Mouse (Mus musculus) hindbrain, embryonic 13.5 days (tissue): Measurements from ENCODE around the gene Fkbp15. TPM values are rescaled to one million over a fixed set of nuclear protein-coding genes. Genes with fewer than 3 reads are reported as not detected.

ENCODE experiments used
- ATAC-seq: fragments of 200-750 bp; cut with Nextera tagmentation; 2 replicates; pipeline ENCODE4 v1.8.0; 2017; ENCODE audit warnings: moderate TSS enrichment; ENCODE audit not compliant: low FRiP score
- H3K27ac ChIP-seq: fragments of 300-500 bp; sonication (generic); 2 replicates; pipeline ENCODE4 v1.5.1; 2015; ENCODE audit warnings: inconsistent platforms, mild to moderate bottlenecking, moderate library complexity
- H3K27me3 ChIP-seq: fragments of 300-500 bp; sonication (generic); 2 replicates; pipeline ENCODE4 v1.6.1; 2015; ENCODE audit warnings: mild to moderate bottlenecking, inconsistent platforms
- H3K36me3 ChIP-seq: fragments of 300-500 bp; sonication (generic); 2 replicates; pipeline ENCODE4 v1.6.1; 2015; ENCODE audit warnings: mild to moderate bottlenecking, inconsistent platforms
- H3K4me1 ChIP-seq: fragments of 300-500 bp; sonication (generic); replicated peaks from 2 replicates; pipeline ENCODE4 v1.6.1; 2015; ENCODE audit warnings: inconsistent platforms
- H3K4me2 ChIP-seq: fragments of 300-500 bp; sonication (generic); 2 replicates; pipeline ENCODE4 v1.6.1; 2015; ENCODE audit warnings: inconsistent platforms, mild to moderate bottlenecking, moderate library complexity
- H3K4me3 ChIP-seq: fragments of 300-500 bp; sonication (generic); 2 replicates; pipeline ENCODE4 v1.5.1; 2015; ENCODE audit warnings: mild to moderate bottlenecking, inconsistent platforms
- H3K9ac ChIP-seq: fragments of 300-500 bp; sonication (generic); 2 replicates; pipeline ENCODE4 v1.6.1; 2015; ENCODE audit warnings: mild to moderate bottlenecking, inconsistent platforms
- H3K9me3 ChIP-seq: fragments of 300-500 bp; sonication (generic); 2 replicates; pipeline ENCODE4 v1.6.1; 2016; ENCODE audit warnings: inconsistent platforms
- WGBS: fragments of 180-500 bp; shearing (Covaris S2); methylation state at CpG from one replicate; pipeline ENCODE4 v1.1.7; 2015; 5-methylcytosine and 5-hydroxymethylcytosine counted together
- polyA plus RNA-seq: library from polyadenylated mRNA; unstranded; fragments of >200 nt; fragmentation: Nextera tagmentation; extraction: Ambion mirVana; gene quantifications from 2 replicates; pipeline ENCODE4 v1.2.1, GENCODE M21; 2015

Fkbp15 gene
- polyA plus RNA-seq, 1 experiment from 2014 or later: 22.9 TPM

GRCm38 (mm10) chr4:62389592-62390512 is 29.5 kb upstream of the Fkbp15 start:
- Histone ChIP-seq H3K36me3 (peaks cover 63% of the 10 kb centered on the region), H3K4me3 (no peak overlapping the region)
- WGBS: 90% methylated on average over 5 of the region's 5 CpGs

GRCm38 (mm10) chr4:62385439-62385838 is 25.1 kb upstream of the Fkbp15 start:
- Histone ChIP-seq H3K4me1 (no peaks in the 10 kb centered on the region), H3K27me3 (no peaks in the 10 kb centered on the region), H3K9me3 (no peaks in the 10 kb centered on the region), H3K4me3 (no peak overlapping the region), H3K36me3 (peaks cover 45% of the 10 kb centered on the region), H3K27ac (no peak overlapping the region), H3K4me2 (no peak overlapping the region), H3K9ac (no peak overlapping the region)
- no peak for ATAC-seq
- 93% methylated on average over 7 of the region's 7 CpGs for WGBS

More at GRCm38 (mm10) chr4:62389592-62390512, 29.5 kb upstream of the Fkbp15 start:
- Histone ChIP-seq H3K9ac (no peak overlapping the region), H3K27me3 (no peaks in the 10 kb centered on the region), H3K27ac (no peak overlapping the region), H3K4me1 (no peaks in the 10 kb centered on the region), H3K9me3 (no peaks in the 10 kb centered on the region), H3K4me2 (no peak overlapping the region)
- ATAC-seq: no peak

GRCm38 (mm10) chr4:62384159-62384558 is 23.8 kb upstream of the Fkbp15 start:
- H3K27ac ChIP-seq: no peak overlapping the region
- no peak for ATAC-seq
- no peak overlapping the region for H3K4me3 ChIP-seq
- no peak overlapping the region for H3K4me2 ChIP-seq
- peaks cover 34% of the 10 kb centered on the region for H3K36me3 ChIP-seq
- WGBS: 100% methylated on average over 1 of the region's 1 CpGs
- H3K9me3 ChIP-seq: no peaks in the 10 kb centered on the region
- H3K4me1 ChIP-seq: no peaks in the 10 kb centered on the region
- no peaks in the 10 kb centered on the region for H3K27me3 ChIP-seq
- H3K9ac ChIP-seq: no peak overlapping the region

- 0 out of 2 replicates have a peak, but pooled peaks cover under 1% of the 10 kb centered on the region for H3K4me1 ChIP-seq
- H3K9me3 ChIP-seq: no peaks in the 10 kb centered on the region
- H3K27me3 ChIP-seq: no peaks in the 10 kb centered on the region
- WGBS: 86% methylated on average over 7 of the region's 7 CpGs
- no peak for ATAC-seq
- no peak overlapping the region for H3K9ac ChIP-seq
- H3K4me3 ChIP-seq: no peak overlapping the region
- peaks cover 30% of the 10 kb centered on the region for H3K36me3 ChIP-seq
- H3K4me2 ChIP-seq: no peak overlapping the region
- no peak overlapping the region for H3K27ac ChIP-seq
These were observed 23.4 kb upstream of the Fkbp15 start for GRCm38 (mm10) chr4:62383752-62384151.

GRCm38 (mm10) chr4:62383207-62383606 is 22.9 kb upstream of the Fkbp15 start:
- Histone ChIP-seq H3K4me2 (no peak overlapping the region), H3K36me3 (peaks cover 24% of the 10 kb centered on the region), H3K27me3 (no peaks in the 10 kb centered on the region), H3K9ac (no peak overlapping the region), H3K27ac (no peak overlapping the region), H3K4me3 (no peak overlapping the region), H3K9me3 (no peaks in the 10 kb centered on the region), H3K4me1 (0 out of 2 replicates have a peak, but pooled peaks cover 3% of the 10 kb centered on the region)
- 95% methylated on average over 6 of the region's 6 CpGs for WGBS
- no peak for ATAC-seq

GRCm38 (mm10) chr4:62379724-62380381 is 19.5 kb upstream of the Fkbp15 start:
- H3K27ac ChIP-seq: no peak overlapping the region
- no peaks in the 10 kb centered on the region for H3K9me3 ChIP-seq
- H3K36me3 ChIP-seq: peaks cover 7% of the 10 kb centered on the region
- H3K4me3 ChIP-seq: no peak overlapping the region
- H3K27me3 ChIP-seq: no peaks in the 10 kb centered on the region
- WGBS: 92% methylated on average over 9 of the region's 9 CpGs
- no peak for ATAC-seq
- 0 out of 2 replicates have a peak, but pooled peaks cover 3% of the 10 kb centered on the region for H3K4me1 ChIP-seq
- no peak overlapping the region for H3K4me2 ChIP-seq
- no peak overlapping the region for H3K9ac ChIP-seq

- H3K27ac ChIP-seq: no peak overlapping the region
- no peak overlapping the region for H3K9ac ChIP-seq
- H3K27me3 ChIP-seq: no peaks in the 10 kb centered on the region
- H3K36me3 ChIP-seq: no peaks in the 10 kb centered on the region
- no peaks in the 10 kb centered on the region for H3K9me3 ChIP-seq
- H3K4me2 ChIP-seq: no peak overlapping the region
- H3K4me3 ChIP-seq: no peak overlapping the region
- 0 out of 2 replicates have a peak, but pooled peaks cover 3% of the 10 kb centered on the region for H3K4me1 ChIP-seq
- 95% methylated on average over 2 of the region's 2 CpGs for WGBS
- ATAC-seq: no peak
These were observed 15.8 kb upstream of the Fkbp15 start for GRCm38 (mm10) chr4:62376123-62376522.

GRCm38 (mm10) chr4:62374342-62374741 is 14.0 kb upstream of the Fkbp15 start:
- no peak overlapping the region for H3K9ac ChIP-seq
- no peaks in the 10 kb centered on the region for H3K27me3 ChIP-seq
- 0 out of 2 replicates have a peak, but pooled peaks cover 3% of the 10 kb centered on the region for H3K4me1 ChIP-seq
- no peak overlapping the region for H3K4me2 ChIP-seq
- H3K9me3 ChIP-seq: no peaks in the 10 kb centered on the region
- H3K27ac ChIP-seq: no peak overlapping the region
- H3K4me3 ChIP-seq: no peak overlapping the region
- WGBS: 91% methylated on average over 4 of the region's 4 CpGs
- no peaks in the 10 kb centered on the region for H3K36me3 ChIP-seq
- ATAC-seq: no peak

GRCm38 (mm10) chr4:62373668-62374067 is 13.3 kb upstream of the Fkbp15 start:
- no peak overlapping the region for H3K27ac ChIP-seq

GRCm38 (mm10) chr4:62372818-62373520 is 12.6 kb upstream of the Fkbp15 start:
- H3K4me3 ChIP-seq: no peak overlapping the region
- no peak overlapping the region for H3K9ac ChIP-seq
- no peaks in the 10 kb centered on the region for H3K4me1 ChIP-seq
- no peaks in the 10 kb centered on the region for H3K27me3 ChIP-seq
- H3K36me3 ChIP-seq: no peaks in the 10 kb centered on the region
- no peaks in the 10 kb centered on the region for H3K9me3 ChIP-seq
- no peak overlapping the region for H3K27ac ChIP-seq
- H3K4me2 ChIP-seq: no peak overlapping the region
- no peak for ATAC-seq
- 86% methylated on average over 9 of the region's 9 CpGs for WGBS

More at GRCm38 (mm10) chr4:62373668-62374067, 13.3 kb upstream of the Fkbp15 start:
- Histone ChIP-seq H3K36me3 (no peaks in the 10 kb centered on the region), H3K9me3 (no peaks in the 10 kb centered on the region), H3K4me2 (no peak overlapping the region), H3K27me3 (no peaks in the 10 kb centered on the region), H3K4me3 (no peak overlapping the region), H3K9ac (no peak overlapping the region), H3K4me1 (0 out of 2 replicates have a peak, but pooled peaks cover 2% of the 10 kb centered on the region)
- no peak for ATAC-seq
- 88% methylated on average over 7 of the region's 7 CpGs for WGBS

- Histone ChIP-seq H3K36me3 (no peaks in the 10 kb centered on the region), H3K27ac (no peak overlapping the region), H3K9me3 (no peaks in the 10 kb centered on the region), H3K27me3 (no peaks in the 10 kb centered on the region), H3K4me1 (no peaks in the 10 kb centered on the region), H3K9ac (no peak overlapping the region), H3K4me2 (no peak overlapping the region), H3K4me3 (no peak overlapping the region)
- ATAC-seq: no peak
- 15% methylated on average over 1 of the region's 1 CpGs for WGBS
These were observed 12.1 kb upstream of the Fkbp15 start for GRCm38 (mm10) chr4:62372410-62372809.

- Histone ChIP-seq H3K36me3 (no peaks in the 10 kb centered on the region), H3K4me1 (no peaks in the 10 kb centered on the region), H3K27me3 (no peaks in the 10 kb centered on the region), H3K27ac (no peak overlapping the region), H3K9ac (no peak overlapping the region), H3K9me3 (no peaks in the 10 kb centered on the region), H3K4me2 (no peak overlapping the region), H3K4me3 (no peak overlapping the region)
- no peak for ATAC-seq
- 83% methylated on average over 3 of the region's 3 CpGs for WGBS
These were observed 8.7 kb upstream of the Fkbp15 start for GRCm38 (mm10) chr4:62369091-62369490.
